Mouse (Mus musculus) G1E (cell line): ENCODE data around the gene Kpnb1. TPM values are rescaled to one million over a fixed set of nuclear protein-coding genes. Genes with fewer than 3 reads are reported as not detected.

Experiments
- ATAC-seq: 2 replicates; pipeline ENCODE4 v1.8.0; 2016; ENCODE audit warnings: mild to moderate bottlenecking; ENCODE audit not compliant: insufficient number of reproducible peaks, poor library complexity, low FRiP score, severe bottlenecking; ENCODE audit errors: extremely low read depth
- DNase-seq: peaks from one replicate; pipeline ENCODE4 v3.0.0; 2012; ENCODE audit warnings: low spot score
- H3K27me3 ChIP-seq: 2 replicates; pipeline ENCODE4 v1.6.1; 2012; ENCODE audit warnings: mild to moderate bottlenecking, low read length, inconsistent platforms; ENCODE audit not compliant: insufficient read depth
- H3K36me3 ChIP-seq: replicated peaks from 2 replicates; pipeline ENCODE3; 2012; ENCODE audit warnings: mild to moderate bottlenecking, inconsistent platforms
- H3K4me1 ChIP-seq: 2 replicates; pipeline ENCODE4 v1.6.1; 2012; ENCODE audit warnings: low read depth, low read length, inconsistent platforms, mixed read lengths; ENCODE audit not compliant: insufficient read depth
- H3K4me3 ChIP-seq: 2 replicates; pipeline ENCODE4 v1.5.1; 2012; ENCODE audit warnings: low read depth, mild to moderate bottlenecking, inconsistent platforms, low read length, moderate library complexity, mixed read lengths
- H3K9me3 ChIP-seq: replicated peaks from 2 replicates; pipeline ENCODE4 v1.6.1; 2012; ENCODE audit warnings: inconsistent platforms
- CTCF ChIP-seq: IDR thresholded peaks from 2 replicates; pipeline ENCODE4 v1.5.1; 2012; ENCODE audit warnings: low read depth, low read length, inconsistent platforms, mixed read lengths
- GATA1 ChIP-seq: IDR thresholded peaks from 2 replicates; pipeline ENCODE4 v1.6.1; 2012; ENCODE audit warnings: borderline replicate concordance, low read length, inconsistent platforms, mixed read lengths
- GATA2 ChIP-seq: IDR thresholded peaks from 2 replicates; pipeline ENCODE4 v1.6.1; 2012; ENCODE audit warnings: low read depth, low read length, inconsistent platforms, borderline replicate concordance
- POLR2AphosphoS5 ChIP-seq: IDR thresholded peaks from 2 replicates; pipeline ENCODE4 v1.6.1; 2012; ENCODE audit warnings: low read depth, low read length, inconsistent platforms; ENCODE audit not compliant: insufficient replicate concordance
- TAL1 ChIP-seq: conservative IDR thresholded peaks from 2 replicates; pipeline ENCODE4 v1.6.1; 2012; ENCODE audit warnings: low read depth, low read length, inconsistent platforms, mixed read lengths
- polyA plus RNA-seq: library from polyadenylated mRNA; stranded (reverse); fragments of >175 nt; gene quantifications from 2 replicates; pipeline ENCODE4 v1.2.3, GENCODE M21; 2012
- total RNA-seq, 2 experiments: library from RNA; stranded (forward) in 1 of 2; stranded (reverse) in 1 of 2; fragments of 200-1000 nt in 1 of 2; fragments of >200 nt in 1 of 2; fragmentation: Nextera tagmentation in 1 of 2; gene quantifications; 2 replicates each; pipeline ENCODE4 v1.2.3; 2014 to 2017

Kpnb1 gene
- total and polyA plus RNA-seq, 3 experiments, result 50.5 to 328 (median 286) TPM

- no peak overlapping the region for H3K4me3 ChIP-seq
- peaks cover 80% of the 10 kb centered on the region for H3K27me3 ChIP-seq
- no peaks in the 10 kb centered on the region for H3K36me3 ChIP-seq
- TF ChIP-seq GATA1 (no peak), GATA2 (no peak), POLR2AphosphoS5 (no peak), TAL1 (no peak), CTCF (no peak)
- H3K4me1 ChIP-seq, result peaks cover 7% of the 10 kb centered on the region; the same call in 1 of the 2 replicates
- ATAC-seq (no peak), DNase-seq (no peak)
- H3K9me3 ChIP-seq, result no peaks in the 10 kb centered on the region
Measured at GRCm38 (mm10) chr11:97120221-97120620, 67.5 kb downstream of the Kpnb1 start.

- ATAC-seq, result no peak
- no peak for TF ChIP-seq TAL1
- no peak for TF ChIP-seq GATA1
- TF ChIP-seq GATA2, result no peak
- no peak for TF ChIP-seq POLR2AphosphoS5
- no peak for TF ChIP-seq CTCF
- DNase-seq, result no peak
- H3K4me1 ChIP-seq, result no peaks in the 10 kb centered on the region
- peaks cover 9% of the 10 kb centered on the region for H3K9me3 ChIP-seq
- no peaks in the 10 kb centered on the region for H3K36me3 ChIP-seq
- H3K27me3 ChIP-seq, result peaks cover 85% of the 10 kb centered on the region
- H3K4me3 ChIP-seq, result no peak overlapping the region
Measured at GRCm38 (mm10) chr11:97115797-97116196, 71.9 kb downstream of the Kpnb1 start.

- ATAC-seq (no peak), DNase-seq (no peak)
- Histone ChIP-seq H3K4me1 (no peaks in the 10 kb centered on the region), H3K4me3 (no peak within 1 kb of the TSS; the same call in 1 of the 2 replicates), H3K27me3 (peaks cover 78% of the 10 kb centered on the region), H3K9me3 (peaks cover 9% of the 10 kb centered on the region), H3K36me3 (no peaks in the 10 kb centered on the region)
- no peak for TF ChIP-seq POLR2AphosphoS5
- TF ChIP-seq GATA2, result no peak
- TF ChIP-seq GATA1, result no peak
- TF ChIP-seq CTCF, result no peak
- no peak for TF ChIP-seq TAL1
Measured at GRCm38 (mm10) chr11:97114671-97115601, 72.7 kb downstream of the Kpnb1 start, which contains the start of gene Tbx21. Gene Tbx21 (minus strand): TSS chr11:97115331.

GRCm38 (mm10) chr11:97112519-97113125, 75.1 kb downstream of the Kpnb1 start:
- TF ChIP-seq TAL1 (no peak), GATA2 (no peak), GATA1 (no peak), CTCF (no peak), POLR2AphosphoS5 (no peak)
- no peak overlapping the region for H3K4me3 ChIP-seq
- H3K27me3 ChIP-seq, result peaks cover 68% of the 10 kb centered on the region
- no peaks in the 10 kb centered on the region for H3K4me1 ChIP-seq
- ATAC-seq (no peak), DNase-seq (no peak)
- peaks cover 9% of the 10 kb centered on the region for H3K9me3 ChIP-seq
- no peaks in the 10 kb centered on the region for H3K36me3 ChIP-seq

Other genes starting within 250 kb of the Kpnb1 start
- gene Pnpo, start 243.9 kb downstream of the Kpnb1 start, total RNA-seq (2014; fragmentation: Nextera tagmentation), result 119 and 123 TPM in 2 replicates
- 298 and 340 TPM in 2 replicates for gene Pnpo, start 243.9 kb downstream of the Kpnb1 start, total RNA-seq (2017)
- 64.1 and 97.1 TPM in 2 replicates for gene Pnpo, start 243.9 kb downstream of the Kpnb1 start, polyA plus RNA-seq
- gene Sp2, start 204.9 kb downstream of the Kpnb1 start, total RNA-seq (2014; fragmentation: Nextera tagmentation), result 27.9 and 32.3 TPM in 2 replicates
- gene Sp2, start 204.9 kb downstream of the Kpnb1 start, total RNA-seq (2017), result 0.99 and 1.6 TPM in 2 replicates
- 46.6 and 54.6 TPM in 2 replicates for gene Sp2, start 204.9 kb downstream of the Kpnb1 start, polyA plus RNA-seq
- not detected in 2 replicates for gene Sp6, start 174.5 kb downstream of the Kpnb1 start, total RNA-seq (2014; fragmentation: Nextera tagmentation)
- gene Sp6, start 174.5 kb downstream of the Kpnb1 start, total RNA-seq (2017), result 0.05 and 0.12 TPM in 2 replicates
- gene Sp6, start 174.5 kb downstream of the Kpnb1 start, polyA plus RNA-seq, result 0.01 TPM in 1 of 2 replicates, not detected in the other
- 1.2 and 5.3 TPM in 2 replicates for gene Scrn2, start 157.9 kb downstream of the Kpnb1 start, total RNA-seq (2014; fragmentation: Nextera tagmentation)
- gene Scrn2, start 157.9 kb downstream of the Kpnb1 start, total RNA-seq (2017), result 9.6 and 10.5 TPM in 2 replicates
- 12.7 and 14.5 TPM in 2 replicates for gene Scrn2, start 157.9 kb downstream of the Kpnb1 start, polyA plus RNA-seq
- gene Lrrc46, start 146.5 kb downstream of the Kpnb1 start, total RNA-seq (2014; fragmentation: Nextera tagmentation), result 0.60 TPM in 1 of 2 replicates, not detected in the other
- 0.44 and 0.52 TPM in 2 replicates for gene Lrrc46, start 146.5 kb downstream of the Kpnb1 start, total RNA-seq (2017)
- gene Lrrc46, start 146.5 kb downstream of the Kpnb1 start, polyA plus RNA-seq, result 0.07 and 0.20 TPM in 2 replicates
- 34.2 and 37.8 TPM in 2 replicates for gene Mrpl10, start 146.3 kb downstream of the Kpnb1 start, total RNA-seq (2014; fragmentation: Nextera tagmentation)
- gene Mrpl10, start 146.3 kb downstream of the Kpnb1 start, total RNA-seq (2017), result 36.2 and 36.5 TPM in 2 replicates
- gene Mrpl10, start 146.3 kb downstream of the Kpnb1 start, polyA plus RNA-seq, result 69.8 and 71.4 TPM in 2 replicates
- gene Osbpl7, start 137.3 kb downstream of the Kpnb1 start, total RNA-seq (2014; fragmentation: Nextera tagmentation), result 15.7 and 40.7 TPM in 2 replicates
- 8.8 and 9.7 TPM in 2 replicates for gene Osbpl7, start 137.3 kb downstream of the Kpnb1 start, total RNA-seq (2017)
- 22.0 and 29.7 TPM in 2 replicates for gene Osbpl7, start 137.3 kb downstream of the Kpnb1 start, polyA plus RNA-seq
- not detected in 2 replicates for gene Tbx21, start 72.5 kb downstream of the Kpnb1 start, total RNA-seq (2014; fragmentation: Nextera tagmentation)
- not detected in 2 replicates for gene Tbx21, start 72.5 kb downstream of the Kpnb1 start, total RNA-seq (2017)
- gene Tbx21, start 72.5 kb downstream of the Kpnb1 start, polyA plus RNA-seq, result not detected in 2 replicates
- not detected in 2 replicates for gene Tbkbp1, start 36.4 kb downstream of the Kpnb1 start, total RNA-seq (2014; fragmentation: Nextera tagmentation)
- gene Tbkbp1, start 36.4 kb downstream of the Kpnb1 start, total RNA-seq (2017), result 0.05 and 0.06 TPM in 2 replicates
- 0.29 and 0.34 TPM in 2 replicates for gene Tbkbp1, start 36.4 kb downstream of the Kpnb1 start, polyA plus RNA-seq
- gene Npepps, start 92.8 kb upstream of the Kpnb1 start, total RNA-seq (2014; fragmentation: Nextera tagmentation), result 81.3 and 87.9 TPM in 2 replicates
- 50.2 and 53.6 TPM in 2 replicates for gene Npepps, start 92.8 kb upstream of the Kpnb1 start, total RNA-seq (2017)
- 23.5 and 35.8 TPM in 2 replicates for gene Npepps, start 92.8 kb upstream of the Kpnb1 start, polyA plus RNA-seq
- 77.5 and 85.1 TPM in 2 replicates for gene Mrpl45, start 127.8 kb upstream of the Kpnb1 start, total RNA-seq (2014; fragmentation: Nextera tagmentation)
- 46.3 and 46.8 TPM in 2 replicates for gene Mrpl45, start 127.8 kb upstream of the Kpnb1 start, total RNA-seq (2017)
- gene Mrpl45, start 127.8 kb upstream of the Kpnb1 start, polyA plus RNA-seq, result 8.3 and 13.1 TPM in 2 replicates
- not detected in 2 replicates for gene Gpr179, start 164.2 kb upstream of the Kpnb1 start, total RNA-seq (2014; fragmentation: Nextera tagmentation)
- gene Gpr179, start 164.2 kb upstream of the Kpnb1 start, total RNA-seq (2017), result 0.06 and 0.11 TPM in 2 replicates
- 0.01 and 0.02 TPM in 2 replicates for gene Gpr179, start 164.2 kb upstream of the Kpnb1 start, polyA plus RNA-seq
- gene Socs7, start 174.7 kb upstream of the Kpnb1 start, total RNA-seq (2014; fragmentation: Nextera tagmentation), result 14.9 and 49.0 TPM in 2 replicates
- gene Socs7, start 174.7 kb upstream of the Kpnb1 start, total RNA-seq (2017), result 11.3 and 15.4 TPM in 2 replicates
- 5.2 and 6.0 TPM in 2 replicates for gene Socs7, start 174.7 kb upstream of the Kpnb1 start, polyA plus RNA-seq
- 8.5 and 17.9 TPM in 2 replicates for gene Arhgap23, start 227.7 kb upstream of the Kpnb1 start, total RNA-seq (2014; fragmentation: Nextera tagmentation)
- 2.4 and 4.4 TPM in 2 replicates for gene Arhgap23, start 227.7 kb upstream of the Kpnb1 start, total RNA-seq (2017)
- 18.6 and 21.9 TPM in 2 replicates for gene Arhgap23, start 227.7 kb upstream of the Kpnb1 start, polyA plus RNA-seq